ENCODE assay signal across 16 mouse cellular contexts in the genomic region with DNA sequence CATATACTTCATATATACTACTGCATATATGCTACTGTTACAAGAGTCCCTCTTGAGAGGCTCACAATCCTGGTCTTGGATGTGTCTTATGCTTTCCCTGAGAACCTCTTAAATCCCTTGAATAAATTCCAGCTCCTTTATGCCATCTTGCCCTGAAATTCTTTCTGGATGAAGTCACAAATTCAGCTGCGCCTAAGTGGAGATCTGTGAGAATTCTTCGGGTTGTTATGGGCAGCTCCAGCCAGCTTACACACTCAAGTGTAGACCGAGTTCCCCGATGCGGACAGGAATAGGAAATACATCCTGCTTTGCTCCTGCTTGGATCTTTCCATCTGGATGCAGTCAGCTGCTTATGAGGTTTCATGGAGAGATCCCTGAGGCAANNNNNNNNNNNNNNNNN. TPM values are rescaled to one million over a fixed set of nuclear protein-coding genes. Genes with fewer than 3 reads are reported as not detected.
DNase-seq lines count a peak whose midpoint lies in the region; ATAC-seq and TF ChIP-seq lines count a peak whose summit lies in the region.
"Had no signal": no experiment of that assay in that cellular context is flagged by ENCODE, and none has a peak within 500 bp of the region (broad histone marks: within the 10 kb centered on the region; RNA-seq: fewer than 3 reads in every experiment).

No protein-coding gene starts in this region.

- peak; percentile 43; the same call in 1 of the 2 replicates for ATAC-seq in stomach, embryonic 14.5 days (ENCODE audit: insufficient number of reproducible peaks, insufficient read depth, low FRiP score, low read depth)
- ATAC-seq in stomach, postnatal 0 days (ENCODE audit: low FRiP score, low TSS enrichment): no peak

- 38% methylated on average over 5 of the region's 5 CpGs for WGBS in heart, embryonic 10.5 days
- WGBS in heart, adult 2 months: 5% methylated on average over 5 of the region's 5 CpGs
- WGBS in stomach, embryonic 14.5 days: 25% methylated on average over 5 of the region's 5 CpGs
- 23% methylated on average over 5 of the region's 5 CpGs for WGBS in stomach, postnatal 0 days

- intact Hi-C loops in heart, adult 2 months (cut with DNase I): no loop called here

- H3K36me3 ChIP-seq in heart, embryonic 10.5 days: no peaks in the 10 kb centered on the region
- no peaks in the 10 kb centered on the region for H3K36me3 ChIP-seq in heart, adult 2 months (ENCODE audit: control insufficient read depth, insufficient read depth, low read length)
- H3K36me3 ChIP-seq in stomach, embryonic 14.5 days (ENCODE audit: control insufficient read depth, insufficient read depth, low read length): no peaks in the 10 kb centered on the region
- no peaks in the 10 kb centered on the region for H3K36me3 ChIP-seq in stomach, postnatal 0 days (ENCODE audit: control insufficient read depth, insufficient read depth, low read length)
- H3K36me3 ChIP-seq: hindbrain, embryonic 12.5 days had no signal

- peak overlapping the region; percentile 42; the same call in 1 of the 2 replicates for H3K27ac ChIP-seq in heart, embryonic 10.5 days
- no peak overlapping the region for H3K27ac ChIP-seq in heart, adult 2 months
- H3K27ac ChIP-seq in stomach, embryonic 14.5 days (ENCODE audit: low read length): no peak overlapping the region
- no peak overlapping the region for H3K27ac ChIP-seq in stomach, postnatal 0 days (replicated peaks)
- H3K27ac ChIP-seq: hindbrain, embryonic 12.5 days had no signal

- no peaks in the 10 kb centered on the region for H3K79me2 ChIP-seq in heart, adult 2 months (replicated peaks; ENCODE audit: control insufficient read depth, insufficient read depth, low read length)

- H3K9ac ChIP-seq in heart, adult 2 months (ENCODE audit: low read depth, low read length): no peak overlapping the region
- no peak overlapping the region for H3K9ac ChIP-seq in stomach, embryonic 14.5 days (replicated peaks; ENCODE audit: low read depth, low read length)
- no peak overlapping the region for H3K9ac ChIP-seq in stomach, postnatal 0 days (ENCODE audit: low read length)
- H3K9ac ChIP-seq: hindbrain, embryonic 12.5 days had no signal

- no peak overlapping the region for H3K4me2 ChIP-seq in stomach, embryonic 14.5 days (replicated peaks; ENCODE audit: low read depth, low read length)
- no peak overlapping the region for H3K4me2 ChIP-seq in stomach, postnatal 0 days (replicated peaks; ENCODE audit: low read depth)
- H3K4me2 ChIP-seq: hindbrain, embryonic 12.5 days had no signal

- H3K9me3 ChIP-seq in heart, embryonic 10.5 days: no peaks in the 10 kb centered on the region
- no peaks in the 10 kb centered on the region for H3K9me3 ChIP-seq in stomach, embryonic 14.5 days (ENCODE audit: control insufficient read depth, low read depth, low read length)
- H3K9me3 ChIP-seq in stomach, postnatal 0 days (ENCODE audit: control insufficient read depth, low read length): no peaks in the 10 kb centered on the region
- H3K9me3 ChIP-seq: hindbrain, embryonic 12.5 days had no signal

- no peak for TF ChIP-seq POLR2A in heart, adult 2 months (IDR thresholded peaks at IDR 0.05; ENCODE audit: insufficient read depth, low read depth, low read length)

- no peak for TF ChIP-seq CTCF in heart, adult 2 months (IDR thresholded peaks at IDR 0.05)
- TF ChIP-seq CTCF in stomach, postnatal 0 days (IDR thresholded peaks at IDR 0.05; ENCODE audit: low read depth): no peak

- H3K4me3 ChIP-seq in heart, embryonic 10.5 days: no peak overlapping the region
- no peak overlapping the region for H3K4me3 ChIP-seq in heart, adult 2 months
- no peak overlapping the region for H3K4me3 ChIP-seq in stomach, embryonic 14.5 days (ENCODE audit: low read depth, low read length)
- H3K4me3 ChIP-seq in stomach, postnatal 0 days (ENCODE audit: low read depth, low read length): no peak overlapping the region
- H3K4me3 ChIP-seq: hindbrain, embryonic 12.5 days had no signal

- no peak for TF ChIP-seq EP300 in heart, adult 2 months (IDR thresholded peaks at IDR 0.05; ENCODE audit: insufficient read depth, low read depth, low read length)
- no peak for TF ChIP-seq EP300 in stomach, postnatal 0 days (optimal IDR thresholded peaks at IDR 0.05)

- 0 out of 2 replicates have a peak, but pooled peaks cover 2% of the 10 kb centered on the region for H3K4me1 ChIP-seq in heart, embryonic 10.5 days
- H3K4me1 ChIP-seq in heart, adult 2 months (ENCODE audit: control insufficient read depth, insufficient read depth, low read length): no peaks in the 10 kb centered on the region
- no peaks in the 10 kb centered on the region for H3K4me1 ChIP-seq in stomach, embryonic 14.5 days (ENCODE audit: control insufficient read depth, insufficient read depth, low read length)
- no peaks in the 10 kb centered on the region for H3K4me1 ChIP-seq in stomach, postnatal 0 days (replicated peaks; ENCODE audit: control insufficient read depth, insufficient read depth)
- H3K4me1 ChIP-seq: hindbrain, embryonic 12.5 days had no signal

- no peak for DNase-seq in heart, embryonic 10.5 days (ENCODE audit: low spot score)
- no peak for DNase-seq in heart, adult 2 months
- DNase-seq in stomach, postnatal 0 days (ENCODE audit: low spot score): no peak
- DNase-seq in lung, adult 18-20 months: peak; percentile 35 to 49
- peak; percentile 19 for DNase-seq in yolk sac, embryonic 10.5 days (ENCODE audit: low spot score)
- DNase-seq in gastrocnemius, postnatal 10 days: no peak
- no peak for DNase-seq in left cerebral cortex, adult 11 months (ENCODE audit: low spot score)
- DNase-seq: cerebellum, postnatal 25 days; right cerebral cortex, adult 18-20 months; thymus, postnatal 25 days had no signal

- peaks cover 25% of the 10 kb centered on the region; the same call in 1 of the 2 replicates for H3K27me3 ChIP-seq in heart, embryonic 10.5 days (ENCODE audit: insufficient read depth, poor library complexity, severe bottlenecking)
- H3K27me3 ChIP-seq in heart, adult 2 months (ENCODE audit: control insufficient read depth, insufficient read depth, low read length): no peaks in the 10 kb centered on the region
- no peaks in the 10 kb centered on the region for H3K27me3 ChIP-seq in stomach, embryonic 14.5 days (ENCODE audit: control insufficient read depth, insufficient read depth, low read length)
- H3K27me3 ChIP-seq in stomach, postnatal 0 days (ENCODE audit: control insufficient read depth, insufficient read depth, low read length): no peaks in the 10 kb centered on the region

RNA-seq across cellular contexts. Expression of gene S100z, which starts 6.1 kb away (rescaled TPM):
- polyA plus RNA-seq in heart, embryonic 10.5 days (2016; fragmentation: Nextera tagmentation; extraction: Ambion mirVana): not detected in 2 replicates
- total RNA-seq in heart, adult 2 months (2021): not detected
- polyA plus RNA-seq in heart, adult 2 months (2012; rRNA removed): not detected in 2 replicates
- 0.78 TPM in 1 of 2 replicates, not detected in the other for polyA plus RNA-seq in stomach, embryonic 14.5 days (2014; fragmentation: Nextera tagmentation; extraction: Ambion mirVana)
- 0.38 and 0.39 TPM in 2 replicates for polyA plus RNA-seq in stomach, postnatal 0 days (2015; fragmentation: Nextera tagmentation; extraction: Ambion mirVana)
- 1 to 10 TPM; 1.3 to 1.7 TPM for total RNA-seq in gastrocnemius, postnatal 10 days (2021)
- total RNA-seq: left cerebral cortex, postnatal 25 days had no signal
- polyA plus RNA-seq: frontal cortex, adult 2 months; hindbrain, embryonic 12.5 days; large intestine, adult 2 months; neural tube, embryonic 11.5 days had no signal

RNA-seq across cellular contexts. Expression of gene Crhbp, which starts 39.9 kb away (rescaled TPM):
- 0.69 TPM in 1 of 2 replicates, not detected in the other for polyA plus RNA-seq in heart, embryonic 10.5 days (2016; fragmentation: Nextera tagmentation; extraction: Ambion mirVana)
- total RNA-seq in heart, adult 2 months (2021): not detected
- polyA plus RNA-seq in heart, adult 2 months (2012; rRNA removed): not detected in 2 replicates
- 0.19 and 0.24 TPM in 2 replicates for polyA plus RNA-seq in stomach, embryonic 14.5 days (2014; fragmentation: Nextera tagmentation; extraction: Ambion mirVana)
- polyA plus RNA-seq in stomach, postnatal 0 days (2015; fragmentation: Nextera tagmentation; extraction: Ambion mirVana): 0.05 and 0.08 TPM in 2 replicates
- not detected for total RNA-seq in gastrocnemius, postnatal 10 days (2021)
- polyA plus RNA-seq: large intestine, adult 2 months had no signal

RNA-seq across cellular contexts. Expression of gene F2rl1, which starts 40.4 kb away (rescaled TPM):
- 0.23 TPM in 1 of 2 replicates, not detected in the other for polyA plus RNA-seq in heart, embryonic 10.5 days (2016; fragmentation: Nextera tagmentation; extraction: Ambion mirVana)
- under 1 TPM; 0.41 to 0.63 TPM for total RNA-seq in heart, adult 2 months (2021)
- polyA plus RNA-seq in heart, adult 2 months (2012; rRNA removed): 0.91 and 1.2 TPM in 2 replicates
- 11.4 and 13.8 TPM in 2 replicates for polyA plus RNA-seq in stomach, embryonic 14.5 days (2014; fragmentation: Nextera tagmentation; extraction: Ambion mirVana)
- polyA plus RNA-seq in stomach, postnatal 0 days (2015; fragmentation: Nextera tagmentation; extraction: Ambion mirVana): 10.7 and 12.8 TPM in 2 replicates
- total RNA-seq in gastrocnemius, postnatal 10 days (2021): under 1 TPM; 0.45 TPM
- polyA plus RNA-seq: neural tube, embryonic 11.5 days had no signal

Comparison
In these comparisons a context has a peak if more than half of its experiments do, and no peak if none do; other contexts are left out.
1. DNase-seq: peak in lung, adult 18-20 months (2 of 2) and yolk sac, embryonic 10.5 days (single experiment); none in heart, embryonic 10.5 days (single experiment), heart, adult 2 months (0 of 2), stomach, postnatal 0 days (single experiment), gastrocnemius, postnatal 10 days (single experiment) and left cerebral cortex, adult 11 months (single experiment).